Mouse (Mus musculus) layer of hippocampus, postnatal 14 days (tissue): Measurements from ENCODE around the gene Taok3. TPM values are rescaled to one million over a fixed set of nuclear protein-coding genes. Genes with fewer than 3 reads are reported as not detected.

Experiments
- DNase-seq, 2 experiments: peaks; one replicate each; pipeline ENCODE4 v3.0.0; 2021 to 2022; ENCODE audit warnings: low spot score in 2 of 2, mixed read lengths in 1 of 2
- total RNA-seq, 2 experiments: library from RNA; stranded (reverse); gene quantifications; 2 replicates each; pipeline ENCODE4 v1.2.3; 2021

Taok3 gene
- total RNA-seq, 2 experiments from 2014 or later, result 58.2 to 58.9 TPM

DNA sequence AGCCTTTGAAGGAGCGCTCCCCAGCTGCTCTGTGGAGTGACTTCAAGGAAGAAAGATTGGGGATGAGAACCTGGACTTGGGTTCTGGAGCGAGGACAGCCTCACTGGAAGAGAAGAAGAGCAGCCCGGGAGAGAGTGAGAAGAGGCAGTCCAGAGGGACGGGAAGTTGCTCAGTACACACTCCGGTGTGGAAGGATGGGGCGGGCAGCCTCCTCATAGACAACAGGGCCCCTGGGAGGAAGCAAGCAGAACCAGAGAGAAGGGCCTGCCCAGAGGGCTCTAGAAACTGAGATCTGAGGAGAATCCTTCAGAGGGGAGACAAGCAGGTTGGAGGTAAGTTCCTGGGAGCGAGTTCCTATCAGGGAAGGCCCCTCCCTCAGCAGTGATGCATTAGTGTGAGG is 20.4 kb downstream of the Taok3 start:
- no peak for DNase-seq

DNA sequence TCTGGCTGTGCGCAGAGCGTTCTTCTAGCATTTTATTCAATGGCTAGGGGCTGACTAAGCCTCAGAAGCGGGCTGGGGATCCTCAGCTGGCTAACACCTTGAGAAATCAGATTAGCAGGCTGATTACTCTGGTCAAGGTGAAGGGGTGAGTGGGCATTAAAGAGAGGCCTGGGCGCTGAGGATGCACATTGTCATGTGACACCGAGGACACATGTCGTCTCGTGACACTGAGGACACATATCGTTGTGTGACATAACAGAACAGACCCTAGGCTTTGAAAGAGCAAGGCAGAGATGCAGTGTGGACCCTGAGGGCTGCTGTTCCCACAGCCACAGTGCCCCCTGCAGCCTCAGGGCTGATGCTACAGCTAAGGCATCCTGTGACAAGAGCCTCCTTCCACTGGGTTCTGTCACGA is 23.8 kb downstream of the Taok3 start:
- no peak for DNase-seq

- DNase-seq, result no peak
Measured at GRCm38 (mm10) chr5:117146165-117146564, 26.2 kb downstream of the Taok3 start.

- DNase-seq, result peak in 1 of 2 experiments; percentile 26
Measured at GRCm38 (mm10) chr5:117147187-117148095, 27.5 kb downstream of the Taok3 start.

DNA sequence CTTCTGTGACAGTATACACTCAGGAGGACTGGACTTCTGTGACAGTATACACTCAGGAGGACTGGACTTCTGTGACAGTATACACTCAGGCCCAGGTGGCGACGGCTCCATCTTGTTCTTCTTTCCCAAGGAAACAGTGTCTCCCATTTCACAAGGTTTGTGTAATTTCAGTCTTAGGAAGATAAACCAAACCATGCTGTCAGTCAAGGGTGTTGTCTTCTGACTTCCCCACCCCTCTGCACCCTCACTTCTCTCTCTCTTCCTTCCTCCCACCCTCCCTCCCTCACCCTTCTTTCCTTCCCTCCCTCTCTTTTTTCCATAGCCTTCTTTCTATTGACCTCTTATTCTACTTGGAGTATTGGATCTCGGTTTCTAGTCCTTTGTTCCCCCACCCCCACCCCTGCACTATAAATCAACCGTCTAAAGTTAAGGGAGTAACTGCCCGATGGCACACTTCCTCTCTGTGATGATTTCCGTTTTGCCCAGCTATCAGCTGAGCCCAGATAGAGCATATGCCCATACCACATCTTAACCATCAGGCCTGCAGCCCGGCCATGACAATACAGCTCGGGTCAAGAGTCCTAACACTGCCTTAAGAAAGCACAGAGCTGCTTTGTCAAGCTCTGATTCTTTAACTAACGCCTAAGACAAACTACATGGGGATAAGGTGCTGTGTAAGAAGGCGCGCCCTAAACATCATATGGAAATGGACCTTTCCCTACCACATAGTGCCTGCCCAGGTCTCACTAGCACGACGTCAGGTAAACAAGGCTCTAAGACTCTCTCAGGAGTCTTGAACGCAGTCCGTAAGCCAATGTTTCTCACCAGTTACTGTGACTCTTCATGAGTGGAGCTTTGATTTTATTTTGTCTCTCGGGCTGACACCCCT is 29.4 kb downstream of the Taok3 start:
- DNase-seq, result no peak

GRCm38 (mm10) chr5:117150068-117150467 is 30.1 kb downstream of the Taok3 start:
- DNase-seq, result no peak

DNA sequence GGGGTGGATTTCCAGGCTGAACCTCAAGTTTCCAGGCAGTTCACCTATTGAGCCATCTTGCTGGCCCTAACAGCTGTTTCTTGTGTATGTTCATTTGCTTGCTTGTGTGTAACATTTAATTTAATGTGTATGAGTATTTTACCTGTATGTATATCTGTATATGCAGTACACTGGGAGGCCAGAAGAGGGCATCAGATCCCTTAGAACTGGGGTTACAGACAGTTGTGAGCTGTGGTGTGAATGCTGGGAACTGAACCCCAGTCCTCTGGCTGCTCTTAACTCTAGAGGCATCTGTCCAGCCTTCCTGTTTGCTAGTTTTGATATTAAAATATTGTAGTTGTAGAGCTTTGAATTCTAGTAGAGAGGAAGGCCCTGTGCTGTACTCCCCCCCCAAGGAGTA is 33.0 kb downstream of the Taok3 start:
- DNase-seq, result no peak

GRCm38 (mm10) chr5:117153527-117154091 is 33.7 kb downstream of the Taok3 start:
- DNase-seq, result no peak

GRCm38 (mm10) chr5:117158335-117159018 is 38.5 kb downstream of the Taok3 start:
- no peak for DNase-seq

DNA sequence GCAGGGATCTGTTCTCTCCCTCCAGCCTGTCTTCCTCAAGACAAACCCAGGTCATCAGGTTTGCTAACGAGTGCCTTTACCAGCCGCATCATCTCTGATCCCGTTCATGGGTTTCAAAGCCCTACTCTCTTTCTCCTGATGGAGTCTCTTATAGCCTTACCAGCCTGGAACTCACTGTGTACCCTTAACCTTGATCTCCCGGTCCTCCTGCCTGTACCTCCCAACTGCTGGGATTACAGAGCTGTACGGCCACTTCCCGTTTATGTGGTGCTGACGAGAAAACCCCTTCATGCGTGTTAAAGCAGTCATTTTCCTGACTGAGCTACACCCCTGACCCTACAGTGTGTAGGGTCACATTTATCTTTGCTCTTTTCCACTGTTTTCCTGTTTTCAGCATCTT is 39.4 kb downstream of the Taok3 start:
- DNase-seq, result no peak

GRCm38 (mm10) chr5:117159805-117160291 is 39.9 kb downstream of the Taok3 start:
- DNase-seq, result no peak

DNA sequence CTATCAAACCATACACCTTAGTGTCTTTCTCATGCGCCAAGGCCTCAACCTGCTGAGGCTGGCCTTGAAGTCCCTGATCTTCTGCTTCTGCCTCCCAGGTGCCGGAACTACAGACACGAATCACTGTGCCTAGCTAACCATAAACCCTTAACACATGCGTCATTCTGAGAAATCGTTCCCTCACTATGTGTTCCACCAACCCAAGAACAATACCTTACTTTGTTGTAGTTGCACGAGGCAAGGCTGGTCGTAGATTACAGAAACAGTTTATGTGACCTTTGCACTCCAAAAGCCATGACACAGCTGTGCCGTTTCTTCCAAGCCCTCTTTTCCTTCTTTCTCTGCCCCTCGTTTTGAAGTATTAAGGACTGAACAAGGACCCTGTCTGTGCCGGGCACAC is 40.6 kb downstream of the Taok3 start:
- DNase-seq, result no peak

GRCm38 (mm10) chr5:117163790-117164189 is 43.9 kb downstream of the Taok3 start:
- no peak for DNase-seq

GRCm38 (mm10) chr5:117164516-117164915 is 44.6 kb downstream of the Taok3 start:
- no peak for DNase-seq

DNA sequence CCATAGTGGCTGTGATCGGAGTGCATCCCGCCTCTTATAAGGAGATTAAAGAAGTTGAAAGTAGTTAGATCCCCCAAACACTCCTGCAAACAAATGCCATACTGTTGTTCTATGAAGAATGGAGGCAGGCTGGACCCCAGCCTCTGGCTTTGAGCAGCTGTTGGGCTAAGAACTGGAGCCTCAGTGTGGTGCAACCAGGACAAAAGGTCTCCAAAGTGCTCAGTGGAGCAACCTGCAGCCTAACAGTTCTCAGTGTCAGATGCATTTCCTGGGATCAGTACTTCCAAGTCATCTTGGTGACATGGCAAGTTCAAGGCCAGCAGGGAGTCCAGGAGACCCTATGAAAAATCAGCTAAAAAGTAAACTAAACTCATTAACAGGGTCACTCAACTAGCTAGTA is 45.0 kb downstream of the Taok3 start:
- DNase-seq, result no peak

- DNase-seq, result no peak
Measured at GRCm38 (mm10) chr5:117165946-117166345, 46.0 kb downstream of the Taok3 start.

GRCm38 (mm10) chr5:117166811-117167365 is 47.0 kb downstream of the Taok3 start:
- no peak for DNase-seq

- DNase-seq, result no peak
Measured at GRCm38 (mm10) chr5:117168351-117169100, 48.6 kb downstream of the Taok3 start.

DNA sequence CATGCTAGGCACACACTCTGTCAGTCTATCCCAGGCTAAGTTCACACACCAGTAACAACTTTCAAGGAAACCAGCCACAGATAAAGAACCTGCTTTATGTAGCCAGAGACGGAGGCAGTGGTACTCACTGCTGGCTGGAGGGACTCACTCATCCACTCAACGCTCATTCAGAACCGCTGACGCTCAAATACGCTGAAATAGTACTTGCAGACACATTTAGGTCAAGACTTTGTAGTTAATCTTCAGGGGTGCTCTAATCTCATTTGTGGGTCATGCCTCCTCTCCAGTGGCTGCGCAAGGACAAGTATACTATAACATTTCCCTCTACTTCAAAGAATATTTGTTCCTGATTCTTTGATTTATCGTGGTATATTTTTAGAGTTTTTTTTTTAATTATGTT is 54.1 kb downstream of the Taok3 start:
- no peak for DNase-seq

DNA sequence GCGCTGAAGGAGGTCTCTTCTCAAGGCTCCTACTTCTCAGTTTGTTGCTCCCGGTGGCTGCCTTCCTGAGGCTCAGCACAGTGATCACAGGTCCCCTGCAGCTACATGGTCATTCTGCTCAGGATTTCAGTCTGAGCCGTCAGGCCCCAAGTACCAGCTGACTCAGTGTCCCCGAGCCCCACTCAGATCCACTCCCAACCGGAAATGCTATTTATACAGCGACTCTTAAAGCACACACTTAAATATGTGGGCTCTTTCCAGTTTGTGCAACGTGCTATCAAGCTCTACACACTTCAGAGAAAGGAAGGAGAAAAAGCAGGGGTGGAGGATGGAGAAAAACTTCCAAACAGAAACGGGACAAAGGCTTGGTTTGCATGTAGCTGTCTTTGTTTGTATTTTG is 56.0 kb downstream of the Taok3 start:
- no peak for DNase-seq
